Mouse (Mus musculus) embryonic stem cell, embryonic (primary cell): Measurements from ENCODE around the gene 1700093K21Rik.

Source experiments
- CTCF ChIA-PET, 4 experiments: fragments of 300-600 bp in 2 of 4; fragments of 350-600 bp in 2 of 4; sonication (Branson Sonifier 250); formaldehyde crosslinking; loops; one replicate each; lab custom pipeline; 2022; ENCODE audit warnings: inconsistent platforms in 2 of 4; lab: Charles Lee
- POLR2A ChIA-PET, 4 experiments: fragments of 300-600 bp in 2 of 4; fragments of 350-600 bp in 2 of 4; sonication (Branson Sonifier 250); formaldehyde crosslinking; loops; one replicate each; lab custom pipeline; 2022; ENCODE audit warnings: antibody characterized with exemption in 4 of 4, inconsistent platforms in 1 of 4; lab: Charles Lee

Gene 1700093K21Rik

DNA sequence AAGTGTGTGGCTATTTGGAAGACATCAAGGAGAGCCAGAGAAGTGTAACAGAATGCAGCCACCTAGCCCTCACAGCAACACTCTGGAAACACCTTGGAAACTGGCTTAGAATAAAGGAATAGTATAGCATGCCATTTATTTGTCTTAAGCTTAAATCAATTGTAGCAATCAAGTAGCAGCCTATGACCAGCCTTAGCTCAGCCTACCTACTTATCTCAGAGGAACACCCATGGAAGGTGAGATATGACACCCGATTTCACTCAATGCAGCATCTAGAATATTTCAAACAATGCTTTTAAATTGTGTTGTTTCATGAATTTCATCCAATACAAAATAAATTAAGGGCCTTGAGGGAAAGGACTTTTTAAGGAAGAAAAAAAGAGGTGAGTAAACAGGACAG is 31.0 kb downstream of the 1700093K21Rik start:
- POLR2A ChIA-PET, result interaction anchor here in 2 of 4 experiments (0.6 to 1.6 kb wide), 5 partner anchors 9 to 482 kb away, joined by 3 to 5 read pairs (median 4); partner anchors contain the start of gene Fam161a (in 1 of the 2)
- CTCF ChIA-PET, result no interaction called here
